Mouse (Mus musculus) liver, adult 2 months (tissue): ENCODE measurements around the gene Tnnt3. TPM values are rescaled to one million over a fixed set of nuclear protein-coding genes. Genes with fewer than 3 reads are reported as not detected.

Source experiments
- DNase-seq: peaks from one replicate; pipeline ENCODE4 v3.0.0-alpha.2; 2011; ENCODE audit warnings: low read depth, low spot score; ENCODE audit errors: extremely low read depth
- H3K27ac ChIP-seq: fragments of 200-500 bp; replicated peaks from 2 replicates; pipeline ENCODE4 v1.5.1; 2012; ENCODE audit warnings: low read depth, mild to moderate bottlenecking, control low read depth, inconsistent platforms, low read length; ENCODE audit not compliant: insufficient read depth
- H3K27me3 ChIP-seq: fragments of 200-500 bp; 2 replicates; pipeline ENCODE4 v1.6.1; 2012; ENCODE audit warnings: mild to moderate bottlenecking, moderate library complexity, low read length, inconsistent platforms; ENCODE audit not compliant: control insufficient read depth, insufficient read depth
- H3K36me3 ChIP-seq: fragments of 200-500 bp; 2 replicates; pipeline ENCODE4 v1.6.1; 2012; ENCODE audit warnings: low read length, inconsistent platforms; ENCODE audit not compliant: control insufficient read depth, insufficient read depth
- H3K4me1 ChIP-seq: fragments of 200-500 bp; 2 replicates; pipeline ENCODE4 v1.6.1; 2011; ENCODE audit warnings: low read length; ENCODE audit not compliant: control insufficient read depth, insufficient read depth
- H3K4me3 ChIP-seq: fragments of 200-500 bp; 2 replicates; pipeline ENCODE4 v1.5.1; 2011; ENCODE audit warnings: low read depth, mild to moderate bottlenecking, control low read depth, low read length, moderate library complexity; ENCODE audit not compliant: insufficient read depth
- H3K79me2 ChIP-seq: fragments of 200-500 bp; 2 replicates; pipeline ENCODE4 v1.6.1; 2012; ENCODE audit warnings: inconsistent platforms, mild to moderate bottlenecking, low read length, moderate library complexity; ENCODE audit not compliant: control insufficient read depth, insufficient read depth
- H3K9ac ChIP-seq: fragments of 200-500 bp; 2 replicates; pipeline ENCODE4 v1.6.1; 2012; ENCODE audit warnings: low read depth, mild to moderate bottlenecking, control low read depth, inconsistent platforms, low read length
- CTCF ChIP-seq: fragments of 200-500 bp; IDR thresholded peaks from 2 replicates; pipeline ENCODE4 v1.5.1; 2011; ENCODE audit warnings: low read depth, low read length, control low read depth
- POLR2A ChIP-seq: fragments of 200-500 bp; IDR thresholded peaks from 2 replicates; pipeline ENCODE4 v1.6.1; 2011; ENCODE audit warnings: low read length, control low read depth; ENCODE audit not compliant: insufficient read depth; ENCODE audit errors: extremely low read depth
- WGBS: fragments of 180-500 bp; shearing (Covaris S2); methylation state at CpG from one replicate; pipeline ENCODE4 v1.1.7; 2018; 5-methylcytosine and 5-hydroxymethylcytosine counted together
- polyA plus RNA-seq: library from polyadenylated mRNA; depleted of rRNA; stranded (reverse); fragments of >200 nt; gene quantifications from 2 replicates; pipeline ENCODE4 v1.2.3, GENCODE M21; 2012
- total RNA-seq: library from RNA; depleted of rRNA; stranded (reverse); fragments of >200 nt; gene quantifications from 2 replicates; pipeline ENCODE4 v1.2.3, GENCODE M21; 2014

Gene Tnnt3
- total and polyA plus RNA-seq, 2 experiments = 6.4 TPM; not detected in 1

- 90% methylated on average over 4 of the region's 4 CpGs for WGBS
- no peaks in the 10 kb centered on the region for H3K79me2 ChIP-seq
- no peaks in the 10 kb centered on the region for H3K36me3 ChIP-seq
- no peak overlapping the region for H3K4me3 ChIP-seq
- no peak overlapping the region for H3K9ac ChIP-seq
- DNase-seq = no peak
- TF ChIP-seq CTCF = no peak
- no peak for TF ChIP-seq POLR2A
- no peak overlapping the region for H3K27ac ChIP-seq
- no peaks in the 10 kb centered on the region for H3K4me1 ChIP-seq
- H3K27me3 ChIP-seq = no peaks in the 10 kb centered on the region
Measured at GRCm38 (mm10) chr7:142514048-142514447, 15.4 kb downstream of the Tnnt3 start.

DNA sequence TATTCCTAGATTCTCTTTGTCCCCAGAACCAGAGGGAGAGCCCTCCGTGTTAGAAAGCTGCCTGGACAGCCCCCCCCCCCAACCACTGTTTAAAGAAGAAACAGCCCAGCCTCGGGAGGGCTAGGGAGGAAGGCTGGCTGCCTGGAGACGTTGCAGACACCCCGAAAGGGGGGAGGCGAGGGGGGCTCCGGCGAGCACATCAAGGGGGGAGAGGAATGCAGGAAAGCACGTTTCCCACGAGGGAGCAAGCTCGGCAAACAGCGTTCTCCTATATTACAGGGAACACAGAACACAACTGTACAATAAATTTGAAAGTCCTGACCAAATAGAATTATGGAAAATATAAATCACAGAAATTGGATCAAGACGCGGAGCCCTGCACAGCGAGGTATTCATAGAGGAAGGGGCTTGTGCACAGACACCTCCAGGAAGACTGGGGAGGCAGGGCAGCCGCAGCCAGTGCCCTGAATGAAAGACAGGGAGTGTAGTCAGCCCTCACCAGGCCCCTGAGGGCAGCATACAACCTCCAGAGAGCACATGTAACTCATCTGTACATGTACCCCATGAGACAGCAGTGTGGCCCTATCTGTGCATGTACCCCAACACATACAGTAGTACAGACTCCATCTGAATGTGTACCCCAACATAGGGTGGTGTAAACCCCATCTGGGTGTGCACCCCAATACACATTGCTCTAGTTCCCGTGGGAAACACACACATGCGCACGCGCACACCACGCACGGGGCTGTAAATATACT, 17.8 kb downstream of the Tnnt3 start:
- Histone ChIP-seq H3K27ac (no peak overlapping the region), H3K4me1 (no peaks in the 10 kb centered on the region), H3K36me3 (no peaks in the 10 kb centered on the region), H3K79me2 (no peaks in the 10 kb centered on the region), H3K9ac (no peak overlapping the region), H3K27me3 (no peaks in the 10 kb centered on the region), H3K4me3 (no peak overlapping the region)
- TF ChIP-seq CTCF (no peak), POLR2A (no peak)
- DNase-seq = no peak
- WGBS = 71% methylated on average over 21 of the region's 21 CpGs

DNA sequence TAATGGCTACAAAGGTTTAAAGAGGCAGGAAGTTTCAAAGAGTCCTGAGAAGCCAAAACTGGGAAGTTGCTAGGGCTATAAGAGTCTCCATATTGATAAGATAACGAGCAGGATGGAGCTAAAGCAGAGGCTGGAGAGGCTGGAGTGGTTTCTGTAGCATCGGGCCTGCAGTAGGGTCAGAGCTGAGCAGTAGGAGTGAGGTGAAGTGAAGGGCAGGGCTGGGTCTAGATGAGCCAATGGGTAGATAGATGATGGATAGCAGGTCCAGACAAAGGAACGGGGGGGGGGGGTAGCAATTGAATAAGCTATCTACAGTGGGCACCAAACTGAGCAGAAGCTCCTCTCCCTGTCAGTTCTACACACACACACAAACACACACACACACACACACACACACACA, 18.9 kb downstream of the Tnnt3 start:
- Histone ChIP-seq H3K4me1 (no peaks in the 10 kb centered on the region), H3K4me3 (no peak overlapping the region), H3K36me3 (no peaks in the 10 kb centered on the region), H3K27ac (no peak overlapping the region), H3K79me2 (no peaks in the 10 kb centered on the region), H3K27me3 (no peaks in the 10 kb centered on the region), H3K9ac (no peak overlapping the region)
- WGBS = 77% methylated on average over 3 of the region's 3 CpGs
- DNase-seq = no peak
- TF ChIP-seq POLR2A (no peak), CTCF (no peak)

DNA sequence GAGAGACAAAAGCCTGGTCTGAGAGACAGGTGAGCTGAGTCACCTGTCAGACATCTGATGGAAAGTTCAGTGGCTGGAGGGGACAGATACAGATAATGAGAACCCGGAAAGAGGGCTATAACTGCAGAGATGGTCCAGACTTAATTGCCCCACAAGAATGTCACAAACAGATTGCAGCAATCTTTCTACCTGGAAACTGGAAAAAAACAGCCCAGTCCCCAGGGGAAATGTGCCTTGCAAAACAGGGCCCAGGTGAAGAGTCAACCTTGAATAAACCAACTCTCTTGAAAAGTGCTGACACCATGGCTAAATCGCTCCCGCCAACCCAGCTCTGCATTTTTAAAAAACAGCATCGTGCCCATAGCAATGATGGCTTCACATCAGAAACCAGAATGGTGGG, 21.7 kb downstream of the Tnnt3 start:
- H3K79me2 ChIP-seq = no peaks in the 10 kb centered on the region
- TF ChIP-seq POLR2A (no peak), CTCF (no peak)
- no peak overlapping the region for H3K27ac ChIP-seq
- no peaks in the 10 kb centered on the region for H3K36me3 ChIP-seq
- no peaks in the 10 kb centered on the region for H3K4me1 ChIP-seq
- DNase-seq = no peak
- no peaks in the 10 kb centered on the region for H3K27me3 ChIP-seq
- H3K4me3 ChIP-seq = no peak overlapping the region
- WGBS = 45% methylated on average over 4 of the region's 4 CpGs
- no peak overlapping the region for H3K9ac ChIP-seq

DNA sequence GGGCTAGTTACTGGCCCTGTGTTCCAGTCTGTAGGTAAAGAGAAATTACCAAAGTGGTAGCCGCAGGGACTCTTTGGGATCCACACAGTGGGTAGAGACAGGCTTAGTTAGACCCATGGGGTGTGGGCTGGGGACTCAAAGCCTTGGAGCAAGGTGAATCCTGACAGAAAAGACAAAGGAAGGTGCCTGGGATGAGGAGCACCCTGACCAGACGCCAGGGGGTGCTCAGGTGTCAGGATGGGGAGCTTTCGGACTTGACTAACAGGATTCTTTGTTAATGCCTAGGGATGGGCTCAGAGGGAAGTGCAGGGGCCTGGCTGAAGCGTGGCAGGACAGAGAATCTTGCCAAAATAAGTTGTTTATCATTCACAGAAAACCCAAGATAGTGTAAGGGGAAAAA, 23.7 kb downstream of the Tnnt3 start:
- Histone ChIP-seq H3K36me3 (no peaks in the 10 kb centered on the region), H3K79me2 (no peaks in the 10 kb centered on the region), H3K4me3 (no peak overlapping the region), H3K27me3 (0 out of 2 replicates have a peak, but pooled peaks cover 2% of the 10 kb centered on the region), H3K4me1 (no peaks in the 10 kb centered on the region), H3K9ac (no peak overlapping the region), H3K27ac (no peak overlapping the region)
- TF ChIP-seq POLR2A = no peak
- TF ChIP-seq CTCF = peak; percentile 84
- 28% methylated on average over 4 of the region's 4 CpGs for WGBS
- DNase-seq = peak; percentile 21
